Mouse (Mus musculus) heart, postnatal 4 days (tissue): Measurements from ENCODE around the gene Ttc12. TPM values are rescaled to one million over a fixed set of nuclear protein-coding genes. Genes with fewer than 3 reads are reported as not detected.

Experiments used
- DNase-seq: peaks from one replicate; pipeline ENCODE4 v3.0.0; 2021
- total RNA-seq, 2 experiments: library from RNA; stranded (reverse); gene quantifications; 2 replicates each; pipeline ENCODE4 v1.2.3; 2021

The Ttc12 gene
- 1 to 10 TPM; 7.0 to 7.9 TPM for total RNA-seq

DNA sequence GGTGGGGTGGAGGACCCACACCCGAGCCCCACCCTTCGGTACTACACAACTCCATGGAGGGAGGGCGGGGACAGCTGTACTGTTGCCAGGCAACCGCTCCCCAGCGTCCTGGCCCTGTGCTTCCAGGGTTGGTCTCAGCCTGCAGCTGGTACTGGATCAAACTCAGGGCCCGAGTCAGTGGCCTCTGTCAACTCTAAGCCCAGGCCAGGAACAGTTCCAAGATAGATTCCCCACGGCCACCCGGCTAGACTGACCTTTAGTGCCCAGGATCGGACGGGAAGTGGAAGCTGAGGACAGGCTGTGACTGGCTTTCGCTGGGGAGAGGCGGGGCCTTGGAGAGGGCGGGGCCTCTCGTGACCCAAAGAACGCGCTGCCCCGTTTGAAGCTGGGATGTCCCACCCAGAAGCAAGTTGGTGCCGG, at the start of gene Ttc12:
Gene Ttc12 (minus strand): TSS at position 334 of the 420 bp plus-strand sequence.
- DNase-seq = peak; percentile 87

DNA sequence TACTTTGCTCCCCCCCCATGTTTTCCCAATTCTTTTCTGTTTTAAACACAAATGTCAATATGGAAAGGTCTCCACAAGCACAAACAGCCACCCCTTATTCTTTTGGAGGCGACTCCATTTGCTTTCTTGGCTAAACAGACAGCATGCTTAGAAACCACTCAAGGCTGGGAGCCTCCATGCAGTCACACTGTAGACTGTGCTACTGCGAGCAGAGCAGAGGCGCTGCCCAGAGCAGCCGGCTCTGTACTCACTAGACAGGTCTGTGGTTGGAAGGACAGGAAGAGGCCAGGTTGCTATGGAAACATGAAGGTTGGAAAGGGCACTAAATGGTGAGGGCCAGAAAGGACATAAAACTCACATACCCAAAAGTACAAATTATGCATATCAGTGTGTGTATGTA, 48.9 kb upstream of the Ttc12 start:
- DNase-seq = no peak

DNA sequence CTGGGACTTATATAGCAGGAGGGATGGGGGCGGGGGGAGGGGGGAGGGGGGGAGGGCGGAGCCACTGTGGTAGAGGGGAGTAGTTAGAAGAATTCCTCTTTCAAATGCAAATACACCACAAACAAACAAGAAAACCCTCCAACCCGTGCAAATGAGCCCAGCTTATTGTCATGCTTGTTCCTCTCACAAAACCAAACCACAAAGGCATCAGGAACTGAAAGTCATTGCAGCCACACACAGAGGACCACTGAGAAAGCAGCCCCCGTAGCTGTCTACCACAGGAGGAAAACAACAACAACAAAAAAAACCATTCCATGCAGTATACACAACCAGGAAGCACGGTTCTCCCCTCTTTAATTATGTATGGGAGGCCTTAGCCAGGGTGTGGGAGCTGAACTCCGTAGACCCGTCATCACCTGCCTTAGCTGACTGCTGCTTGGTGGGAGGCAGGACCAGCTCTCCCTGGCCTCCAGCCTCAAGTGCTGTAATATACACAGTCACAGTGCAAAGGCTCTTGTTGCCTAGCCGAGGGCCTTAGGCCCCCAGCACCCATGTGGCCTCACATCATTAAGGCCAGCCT, 48.0 kb upstream of the Ttc12 start:
- no peak for DNase-seq

DNA sequence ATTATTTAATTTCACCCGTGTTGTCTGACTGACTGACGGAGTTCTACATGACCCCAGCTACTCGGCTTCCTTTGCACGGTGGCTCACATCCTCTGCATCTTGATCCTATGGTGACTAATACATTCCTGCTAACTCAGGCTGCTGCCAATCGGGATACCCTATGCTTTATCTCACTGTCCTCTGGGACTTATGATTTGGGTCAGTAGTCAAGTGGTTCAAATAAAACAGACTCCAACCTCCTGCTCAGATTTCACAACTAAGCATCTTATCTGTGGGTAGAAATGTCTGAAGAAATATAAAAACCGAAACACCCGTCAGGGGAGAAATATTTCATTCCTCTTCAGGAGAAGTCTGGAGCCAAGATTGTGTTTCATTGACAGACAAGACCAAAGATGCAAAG, 47.4 kb upstream of the Ttc12 start:
- no peak for DNase-seq

DNA sequence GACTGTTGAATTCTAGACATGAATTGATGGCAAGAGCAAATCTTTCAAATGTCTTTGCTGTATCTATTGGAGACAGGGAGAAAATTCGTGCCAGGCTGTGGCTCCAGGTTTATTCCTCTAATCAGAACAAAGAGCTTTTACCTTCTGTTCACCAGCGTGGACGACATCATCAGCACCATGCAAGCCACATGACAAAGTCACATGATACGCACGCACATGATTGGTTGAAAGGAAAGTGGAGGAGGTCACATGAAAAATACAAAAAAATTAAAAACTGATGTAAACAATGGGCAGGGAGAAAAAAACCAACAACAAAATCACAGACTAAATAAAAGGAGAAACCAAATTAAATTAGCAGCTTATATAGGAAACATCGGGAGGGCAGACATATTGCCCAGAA, 45.8 kb upstream of the Ttc12 start:
- no peak for DNase-seq

DNA sequence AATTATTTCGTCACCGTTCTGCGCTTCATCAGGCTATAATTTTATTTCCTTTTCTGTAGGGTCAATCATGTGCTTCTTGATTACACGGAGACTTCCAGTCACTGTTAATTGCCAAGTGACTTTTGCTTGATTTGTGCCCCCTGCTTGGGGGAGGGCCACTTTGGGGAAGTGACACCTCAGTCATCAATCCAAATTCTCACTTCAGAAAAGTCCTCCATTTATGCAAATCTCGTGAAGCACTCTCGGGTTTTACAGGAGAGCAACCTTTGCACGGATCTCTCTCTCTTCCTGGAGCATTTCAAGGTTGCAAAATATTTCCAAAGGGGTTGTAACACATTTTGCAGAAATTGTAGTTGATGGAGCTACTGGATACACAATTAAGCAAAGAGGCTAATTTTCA, 45.2 kb upstream of the Ttc12 start:
- DNase-seq = no peak

DNA sequence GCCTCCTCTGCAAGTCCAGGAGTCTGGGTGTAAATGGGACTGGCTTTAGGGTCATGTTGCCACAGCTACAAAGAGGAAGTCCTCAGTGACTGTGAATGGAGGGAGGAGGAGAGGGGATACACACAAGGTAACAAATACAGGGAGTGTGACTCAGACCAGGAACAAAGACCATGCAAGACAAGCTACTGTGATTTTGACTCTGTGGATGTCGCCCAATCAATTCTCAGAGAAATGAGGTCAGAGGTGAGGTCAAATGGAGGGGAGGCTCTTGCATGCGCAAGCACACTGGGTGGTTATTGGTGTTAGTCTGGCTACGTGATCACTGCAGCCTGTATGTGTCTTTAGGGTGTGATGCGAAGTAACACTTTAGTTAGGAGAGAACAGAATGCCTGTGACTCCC, 44.7 kb upstream of the Ttc12 start:
- no peak for DNase-seq

DNA sequence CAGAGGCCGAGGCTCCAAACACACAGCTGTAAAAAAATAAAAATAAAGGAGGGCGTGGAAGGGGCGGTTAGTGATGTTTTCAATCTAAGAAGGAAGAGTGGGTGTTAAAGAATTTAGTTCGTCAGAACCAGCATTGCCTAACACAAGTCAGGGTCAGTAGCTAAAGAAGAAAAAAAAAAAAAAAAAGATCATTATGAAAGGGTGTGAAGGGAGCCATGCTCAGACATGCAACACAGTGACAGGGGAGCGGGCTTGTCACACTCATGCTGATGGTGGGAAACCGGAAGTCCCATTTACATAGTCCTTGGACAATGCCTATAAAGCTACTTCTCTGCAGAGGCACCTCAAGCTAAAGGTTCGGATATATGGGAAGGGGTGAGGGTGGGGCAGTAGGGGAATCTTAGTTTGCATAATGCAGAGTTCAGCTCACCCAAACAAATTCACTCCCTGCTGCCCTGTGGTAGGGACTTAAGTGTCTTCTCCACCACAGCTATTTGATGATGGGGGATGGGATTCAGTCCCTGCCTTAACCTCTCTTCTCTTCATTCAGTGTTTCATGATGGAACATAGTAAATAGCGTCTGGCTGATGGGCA, 43.4 kb upstream of the Ttc12 start:
- no peak for DNase-seq

DNA sequence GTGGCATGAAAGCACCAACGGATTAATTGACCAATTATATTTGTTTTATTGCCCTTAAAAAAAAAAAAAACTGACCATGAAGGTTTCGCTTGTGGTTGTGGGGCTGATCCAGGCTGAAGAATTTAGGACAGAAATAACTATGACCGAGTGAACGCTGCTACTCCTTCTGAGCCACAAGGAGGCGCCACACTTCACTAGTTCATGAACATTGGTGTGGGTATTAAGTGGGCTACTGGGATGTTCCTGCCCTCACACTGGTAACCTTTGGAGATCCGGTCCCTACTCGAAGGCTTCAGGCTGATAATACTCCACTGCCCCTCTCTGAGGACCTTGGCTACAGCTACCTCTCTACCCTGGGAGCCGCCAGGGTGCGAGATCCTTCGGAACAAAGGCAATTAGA, 42.9 kb upstream of the Ttc12 start:
- DNase-seq = peak; percentile 49

DNA sequence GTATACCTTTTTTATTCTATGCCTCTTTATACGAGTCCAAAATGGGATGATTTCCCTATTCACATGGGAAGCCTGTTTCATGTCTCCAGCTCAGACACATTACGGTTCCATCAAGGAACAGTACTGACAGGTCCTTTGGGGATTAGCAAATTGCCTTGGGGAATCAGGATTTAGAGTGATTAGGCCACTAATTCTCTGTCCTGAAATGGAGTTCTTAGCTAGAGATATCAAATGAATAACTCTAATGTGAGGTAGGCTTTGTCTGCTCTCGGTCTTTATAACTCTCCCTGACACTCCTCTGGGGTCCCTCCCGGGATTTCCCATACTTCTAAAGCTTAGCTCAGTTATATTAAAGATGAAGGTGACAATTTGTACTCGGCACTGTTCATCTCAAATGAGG, 42.0 kb upstream of the Ttc12 start:
- DNase-seq = no peak

DNA sequence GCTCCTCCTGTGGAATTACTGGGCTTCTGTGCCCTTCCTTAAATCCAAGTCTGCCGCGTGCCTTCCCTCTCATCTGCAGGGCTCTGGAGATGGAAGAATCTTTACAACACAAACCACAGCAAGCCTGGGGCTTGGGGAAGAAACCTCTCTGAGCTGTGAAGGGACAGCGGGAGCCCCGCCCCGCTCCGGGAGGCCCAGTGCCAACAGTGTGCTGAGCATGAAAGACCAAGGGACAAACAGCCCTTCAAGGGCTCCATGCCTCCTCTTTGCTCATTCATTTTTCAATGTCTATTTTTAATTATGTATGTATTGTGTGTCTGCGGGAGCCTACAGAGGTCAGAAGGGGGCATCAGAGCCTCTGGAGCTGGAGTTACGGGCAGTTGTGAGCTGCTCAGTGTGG, 41.3 kb upstream of the Ttc12 start:
- no peak for DNase-seq

DNA sequence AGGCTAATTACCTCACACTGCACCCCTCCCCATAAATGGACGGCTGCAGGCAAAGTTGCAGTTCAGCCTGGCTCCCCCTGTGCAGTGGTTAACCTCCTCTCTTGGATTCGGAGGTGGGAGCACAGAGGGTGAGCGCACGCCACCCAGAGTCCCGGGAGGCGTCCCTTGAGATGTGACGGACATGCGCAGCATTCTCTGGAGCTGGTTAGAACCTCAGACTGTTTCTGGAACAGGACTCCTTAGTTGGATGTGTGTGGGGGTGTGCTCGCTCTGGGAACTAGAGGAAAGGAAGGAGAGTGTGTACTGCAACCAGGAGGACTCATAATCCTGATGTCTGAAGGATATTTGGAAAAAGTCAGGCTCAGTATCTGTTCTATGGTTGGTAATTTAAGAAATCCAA, 38.7 kb upstream of the Ttc12 start:
- no peak for DNase-seq

DNA sequence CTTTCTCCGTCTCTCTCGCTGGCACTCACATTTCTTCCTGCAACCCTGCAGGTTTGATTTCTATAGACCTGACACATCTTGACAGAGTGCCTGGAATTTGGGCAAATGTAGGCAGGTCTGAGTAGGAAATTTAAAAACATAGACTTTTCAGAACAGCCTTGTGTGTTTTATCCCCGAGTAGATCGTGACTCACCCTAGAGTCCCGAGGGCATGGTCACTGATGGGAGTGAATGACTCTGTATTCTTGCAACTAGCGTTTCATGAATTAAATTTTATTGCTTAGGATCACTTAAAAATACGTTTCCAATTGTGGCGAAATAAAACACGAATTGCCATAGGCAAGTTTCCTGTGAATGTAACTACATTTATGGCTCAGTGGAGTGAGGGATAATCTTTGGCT, 37.9 kb upstream of the Ttc12 start:
- DNase-seq = no peak

DNA sequence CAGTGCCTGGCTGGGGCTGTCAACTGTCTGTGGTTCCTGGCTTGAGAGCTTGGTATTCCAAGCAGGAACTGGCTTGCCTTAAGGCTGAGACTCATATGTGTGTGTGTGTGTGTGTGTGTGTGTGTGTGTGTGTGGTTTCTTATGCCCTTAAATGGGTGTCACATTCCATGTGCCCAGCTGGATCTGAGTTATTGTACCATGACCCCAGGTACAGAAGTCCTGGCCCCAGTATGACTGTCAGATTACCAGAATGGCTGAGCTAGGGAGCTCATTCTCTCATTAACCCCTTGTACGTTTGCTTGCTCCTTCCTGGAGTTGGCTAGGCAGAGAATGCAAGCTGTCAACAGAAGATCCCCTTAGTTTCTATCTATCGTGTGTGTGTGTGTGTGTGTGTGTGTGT, 28.3 kb upstream of the Ttc12 start:
- DNase-seq = no peak

DNA sequence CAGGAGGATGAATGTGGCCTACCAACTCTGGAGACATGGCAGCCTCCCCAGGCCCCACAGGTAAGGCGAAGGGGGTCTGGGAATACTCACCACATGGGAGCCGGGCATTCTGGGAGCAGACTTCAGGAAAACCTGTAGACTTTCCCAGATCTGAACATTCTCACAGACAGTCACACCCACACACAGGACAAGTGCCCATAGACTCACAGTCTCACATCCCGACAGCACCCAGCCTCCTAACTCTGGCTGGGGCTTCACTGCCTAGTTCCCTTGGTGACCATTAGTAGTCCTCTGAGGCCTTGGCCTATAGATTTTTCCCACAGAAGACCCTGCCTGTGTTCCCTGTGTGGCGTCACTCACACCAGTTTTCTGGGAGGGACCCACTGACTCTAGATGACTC, 24.6 kb upstream of the Ttc12 start:
- no peak for DNase-seq

DNA sequence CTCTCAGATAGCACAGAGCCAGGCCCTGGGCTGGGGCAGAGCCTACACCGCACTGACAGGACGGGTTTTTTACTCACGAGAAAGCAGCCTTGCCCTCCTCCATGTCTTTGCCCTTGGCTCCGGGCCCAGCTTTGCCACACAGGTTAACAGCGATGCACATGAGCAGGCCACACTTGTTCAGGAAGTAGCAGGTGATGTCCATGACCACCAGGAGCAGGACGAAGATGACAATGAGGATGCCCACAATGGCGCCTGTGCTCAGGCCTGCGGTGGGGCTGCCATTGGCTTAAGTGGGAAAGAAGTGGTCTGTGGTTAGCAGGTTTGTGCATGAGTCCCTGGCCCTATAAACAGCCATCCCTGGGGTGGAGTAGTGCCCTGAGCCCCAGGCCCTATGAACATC, 23.6 kb upstream of the Ttc12 start:
- no peak for DNase-seq

DNA sequence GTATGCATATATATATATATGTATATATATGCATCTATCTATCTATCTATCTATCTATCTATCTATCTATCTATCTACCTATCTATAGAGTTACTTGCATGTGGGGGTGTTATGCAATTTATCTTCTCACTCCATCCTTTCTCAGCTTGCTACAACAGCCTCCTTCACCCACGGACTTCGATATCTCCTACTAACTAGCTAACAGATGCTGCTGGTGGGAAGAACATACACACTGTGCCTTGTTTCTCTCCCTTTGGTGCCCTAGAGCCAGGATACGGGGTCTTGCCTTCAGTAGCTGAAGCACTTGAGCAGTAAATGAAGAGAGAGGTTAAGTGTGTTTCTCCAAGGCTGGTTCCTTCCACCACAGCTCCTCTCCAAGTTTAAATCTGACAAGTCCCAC, 23.1 kb upstream of the Ttc12 start:
- no peak for DNase-seq

DNA sequence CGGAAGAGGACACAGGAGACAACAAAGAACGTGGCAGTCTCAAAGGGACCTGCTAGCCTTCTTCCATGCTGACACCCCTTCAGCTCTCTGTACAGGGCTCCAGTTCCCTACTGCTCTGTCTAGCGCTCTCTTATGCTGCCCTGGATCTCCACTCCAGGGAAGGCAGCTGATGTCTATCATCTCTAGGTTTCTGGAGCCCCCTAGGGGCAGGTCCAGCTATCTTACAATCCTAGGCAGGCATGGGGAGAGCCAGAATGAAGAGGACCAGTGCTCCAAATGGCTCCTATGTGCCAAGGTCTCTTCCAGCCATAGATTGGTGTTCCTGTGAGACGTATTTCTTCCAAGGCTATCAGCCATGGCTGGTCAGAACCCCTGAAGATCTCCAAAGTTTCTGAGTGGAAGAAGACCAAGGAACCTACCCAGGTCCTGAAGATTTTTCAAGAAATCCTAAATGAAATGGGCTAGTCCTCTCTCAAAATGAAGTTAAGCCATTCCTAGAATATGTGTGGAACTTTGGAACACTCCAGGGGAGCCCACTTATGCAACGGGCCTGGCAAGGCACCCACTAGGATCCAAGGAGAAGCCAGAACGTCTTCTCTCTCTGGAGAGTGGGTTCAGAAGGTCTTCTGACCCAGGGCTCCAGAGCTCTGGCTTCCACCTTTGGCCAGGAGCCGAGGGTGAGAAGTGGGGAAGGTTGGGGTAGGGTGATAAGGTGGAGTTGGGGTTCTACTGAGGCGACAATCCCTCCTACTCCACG, 22.0 kb upstream of the Ttc12 start:
- DNase-seq = no peak

DNA sequence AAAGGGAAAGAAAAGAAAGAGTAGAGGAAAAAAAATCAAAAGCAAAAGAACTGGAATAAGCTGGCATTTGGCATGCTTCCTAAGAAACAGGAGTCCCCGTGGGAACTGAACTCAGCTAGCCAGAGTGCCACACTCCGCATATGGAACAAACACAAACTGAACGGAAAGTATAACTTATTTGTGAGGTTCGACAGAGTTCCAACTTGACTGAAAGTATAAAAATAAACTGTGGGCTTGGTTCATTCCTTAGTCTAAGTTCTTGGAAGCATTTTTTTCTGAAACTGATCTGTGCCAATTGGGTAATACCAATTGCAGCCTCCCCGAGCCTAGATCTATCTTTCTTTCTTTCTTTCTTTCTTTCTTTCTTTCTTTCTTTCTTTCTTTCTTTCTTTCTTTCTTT, 18.6 kb upstream of the Ttc12 start:
- no peak for DNase-seq

DNA sequence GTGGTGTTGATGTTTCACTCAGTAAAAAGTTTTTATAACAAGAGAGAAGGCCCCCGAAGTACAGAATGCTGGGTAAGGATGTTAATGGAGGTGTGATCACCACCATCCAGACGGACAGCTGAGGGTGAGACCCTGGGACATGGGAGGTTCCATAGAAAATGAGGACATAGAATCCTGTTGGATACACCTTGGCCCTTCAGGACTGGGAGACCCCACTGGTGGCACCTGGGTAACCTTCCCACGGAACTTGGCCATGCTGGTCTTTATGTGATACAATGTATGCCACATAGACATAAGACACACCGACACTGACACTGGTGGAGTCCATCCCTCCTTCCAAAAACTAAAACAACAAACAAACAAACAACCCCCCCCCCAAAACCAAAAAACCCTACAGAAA, 16.2 kb upstream of the Ttc12 start:
- DNase-seq = no peak

DNA sequence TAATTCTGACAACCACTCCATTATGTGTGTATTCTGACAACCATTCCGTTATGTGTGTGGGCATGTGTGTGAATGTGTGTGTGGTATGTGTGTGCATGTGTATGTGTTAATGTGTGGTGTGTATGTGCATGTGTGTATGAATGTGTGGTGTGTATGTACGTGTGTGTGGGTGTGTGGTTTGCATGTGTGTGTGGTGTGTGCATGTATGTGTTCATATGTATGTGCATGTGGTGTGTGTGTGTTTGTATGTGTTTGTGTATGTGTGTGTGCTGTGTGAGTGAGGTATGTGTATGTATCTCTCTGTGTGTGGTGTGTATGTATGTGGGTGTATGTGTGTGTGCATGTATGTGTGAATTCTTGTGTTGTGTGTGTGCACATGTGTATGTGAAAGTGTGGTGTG, 13.9 kb upstream of the Ttc12 start:
- DNase-seq = no peak

DNA sequence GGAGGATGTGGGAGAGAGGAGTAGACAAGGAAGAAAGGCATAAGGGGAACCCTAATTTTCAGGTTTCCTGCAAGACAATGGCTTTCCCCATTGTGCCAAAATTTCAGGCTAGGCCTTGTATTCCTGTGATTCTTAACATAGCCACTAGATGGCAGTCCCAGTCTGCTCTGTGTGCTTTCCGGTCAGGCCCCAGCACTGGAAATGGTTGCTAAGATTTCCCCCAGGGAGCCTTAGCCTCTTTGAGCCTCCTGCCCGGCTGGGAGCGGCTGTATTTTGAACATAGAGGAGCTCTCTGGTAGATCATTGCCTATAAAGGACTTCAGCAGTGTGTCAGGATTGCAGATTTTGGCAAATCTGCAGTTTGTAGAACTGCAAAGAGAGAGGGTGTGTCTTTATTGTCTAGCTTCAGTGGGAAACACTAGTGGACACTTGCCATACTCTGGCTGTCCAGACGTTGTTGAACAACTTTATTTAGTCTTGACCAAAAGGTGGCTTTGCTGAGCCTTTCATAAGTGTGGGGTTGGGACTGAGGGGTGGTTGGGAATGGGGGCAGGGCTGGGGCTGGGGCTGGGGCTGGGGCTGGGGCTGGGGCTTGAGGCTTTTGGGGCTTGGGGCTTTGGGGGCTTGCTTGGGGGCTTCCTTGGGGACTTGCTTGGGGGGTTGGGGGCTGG, 8.1 kb upstream of the Ttc12 start:
- peak; percentile 67 for DNase-seq

DNA sequence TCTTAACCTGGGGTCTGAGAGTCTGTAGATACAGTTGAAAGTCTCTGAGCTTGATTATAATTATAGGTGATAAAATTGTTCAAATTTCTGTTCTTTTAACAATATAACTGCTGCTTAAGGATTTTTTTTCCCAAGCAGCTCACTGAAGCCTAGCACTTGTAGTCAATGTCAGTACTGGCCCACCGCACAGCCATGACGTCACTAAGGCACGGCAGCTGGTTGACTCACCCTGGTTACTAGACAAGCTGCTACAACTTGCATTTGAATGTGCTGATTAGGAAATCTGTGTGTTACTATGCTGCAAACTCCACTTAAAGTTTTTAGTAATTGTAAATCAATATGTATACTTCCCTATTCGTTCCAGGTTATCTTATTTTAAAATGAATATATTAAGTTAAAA, 4.6 kb upstream of the Ttc12 start:
- DNase-seq = no peak
